Mouse (Mus musculus): ENCODE measurements at regions not wholly inside any gene's neighbourhood (a gene's known extent, or its start where the extent isn't known, plus 50 kb on each side); places are given as distances from the start of the nearest gene placed in this dataset.

- no peak for DNase-seq (ENCODE audit: low read depth, low spot score)
Measured at GRCm38 (mm10) chr9:6552731-6553130, 283.1 kb upstream of the Ddi1 start.

DNA sequence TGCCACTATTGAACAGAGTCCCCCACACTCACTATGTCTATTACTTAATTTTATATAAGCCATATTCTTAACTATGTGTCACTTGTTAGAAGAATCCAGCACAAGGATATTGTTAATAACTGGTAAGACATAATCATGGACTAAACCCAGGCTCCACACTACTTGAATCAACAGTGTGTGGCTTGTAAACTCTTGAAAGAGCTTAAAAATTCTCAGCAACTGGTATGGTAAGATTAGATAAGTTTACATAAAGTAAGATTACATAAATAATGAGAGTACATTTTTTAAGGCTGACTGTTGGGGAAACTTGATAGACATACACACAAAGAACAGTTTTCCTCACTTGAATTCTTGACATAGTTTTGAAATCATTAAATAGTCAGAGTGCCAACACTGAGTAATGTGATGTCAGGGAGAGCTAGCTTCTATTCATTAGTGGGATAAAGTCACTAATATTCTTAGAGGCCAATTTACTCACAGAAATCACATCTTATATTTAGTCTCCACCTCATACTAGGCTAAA is 270.6 kb upstream of the Ddi1 start:
- no peak for DNase-seq (ENCODE audit: low read depth, low spot score)

- DNase-seq (ENCODE audit: low read depth, low spot score) = no peak
Measured at GRCm38 (mm10) chr9:6528836-6529235, 259.2 kb upstream of the Ddi1 start.

DNA sequence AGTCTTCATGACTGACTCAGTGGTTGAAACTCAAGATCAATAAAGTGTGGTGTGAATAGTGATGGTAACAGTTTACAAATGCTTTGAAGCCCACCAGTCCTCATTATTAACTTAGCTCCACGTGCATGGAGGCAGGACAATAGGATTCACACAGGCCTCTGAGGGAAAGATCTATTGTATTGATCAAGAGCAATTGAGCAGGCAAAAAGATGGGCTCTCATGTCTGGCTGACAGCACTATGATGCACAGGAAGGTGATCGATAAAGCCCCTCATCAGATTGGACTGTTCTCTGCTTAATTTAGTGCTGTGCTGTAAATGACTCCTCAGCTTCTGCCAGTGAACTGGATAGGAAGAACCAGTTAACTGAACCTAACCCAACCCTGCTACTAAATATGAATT is 247.5 kb upstream of the Ddi1 start:
- DNase-seq (ENCODE audit: low read depth, low spot score) = no peak

DNA sequence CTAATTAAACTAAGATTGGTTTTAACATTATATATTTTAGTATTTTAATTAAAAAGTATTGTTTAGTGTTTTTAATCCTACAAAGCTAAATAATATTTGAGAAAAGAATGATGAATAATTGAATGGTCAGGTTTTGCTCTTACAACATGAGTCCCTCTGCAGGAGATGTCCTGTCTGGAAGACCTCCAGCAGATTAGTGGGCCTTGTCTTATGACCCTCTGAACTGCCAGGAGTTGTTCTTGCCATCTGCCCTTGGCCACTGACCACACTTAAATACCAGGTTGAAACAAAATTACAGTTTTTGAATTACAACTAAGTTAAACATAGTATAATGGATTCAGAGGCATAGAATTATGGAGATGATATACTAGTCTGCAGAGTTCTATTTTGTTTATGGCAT is 228.1 kb upstream of the Ddi1 start:
- DNase-seq (ENCODE audit: low read depth, low spot score) = no peak

- DNase-seq (ENCODE audit: low read depth, low spot score) = no peak
Measured at GRCm38 (mm10) chr9:6480401-6480800, 210.8 kb upstream of the Ddi1 start.

- no peak for DNase-seq (ENCODE audit: low read depth, low spot score)
Measured at GRCm38 (mm10) chr9:6454542-6454941, 184.9 kb upstream of the Ddi1 start.

DNA sequence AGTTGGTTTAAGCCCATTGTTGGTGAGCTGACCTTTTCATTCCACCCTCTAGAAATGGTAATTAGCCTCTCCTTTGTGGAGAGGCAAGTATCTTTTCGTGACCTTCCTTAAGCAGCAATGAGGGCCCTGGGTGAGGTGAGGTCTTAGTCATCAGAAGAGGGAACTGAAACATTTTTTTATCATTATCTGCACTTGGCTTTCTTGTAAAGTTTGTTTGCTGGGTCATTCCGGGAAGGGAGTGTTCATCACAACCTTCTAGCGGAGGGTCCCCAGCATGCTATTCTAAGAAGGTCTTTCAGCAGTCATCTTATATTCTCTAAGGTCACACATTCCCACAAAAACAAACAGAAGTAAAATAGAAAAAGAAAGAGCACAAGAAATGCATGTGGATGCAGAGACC is 165.6 kb upstream of the Ddi1 start:
- no peak for DNase-seq (ENCODE audit: low read depth, low spot score)

GRCm38 (mm10) chr9:6433813-6434456 is 164.3 kb upstream of the Ddi1 start:
- no peak for DNase-seq (ENCODE audit: low read depth, low spot score)

DNA sequence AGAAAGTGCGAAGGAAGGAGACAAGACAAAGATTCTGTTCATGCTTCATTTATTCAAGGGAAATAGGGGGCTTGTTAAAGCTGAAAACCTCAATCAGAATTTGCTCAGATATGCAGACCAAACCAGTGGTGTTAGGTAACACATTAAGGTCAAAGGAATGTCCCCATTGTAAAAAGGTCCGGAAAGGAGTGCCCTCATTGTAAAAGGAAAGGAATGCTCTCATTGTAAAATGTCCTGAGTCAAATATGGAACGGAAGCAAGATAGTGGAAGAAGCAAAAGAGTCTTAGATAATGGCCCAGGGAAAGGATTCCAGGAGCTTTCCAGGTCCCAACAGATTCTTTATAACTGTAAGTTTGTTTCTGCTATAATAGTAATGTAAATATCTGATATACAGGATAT is 161.2 kb upstream of the Ddi1 start:
- DNase-seq (ENCODE audit: low read depth, low spot score) = peak; percentile 13

GRCm38 (mm10) chr9:6430437-6430836 is 160.8 kb upstream of the Ddi1 start:
- DNase-seq (ENCODE audit: low read depth, low spot score) = no peak
